Mouse (Mus musculus) neural tube, embryonic 12.5 days (tissue): ENCODE measurements at regions not wholly inside any gene's neighbourhood (a gene's known extent, or its start where the extent isn't known, plus 50 kb on each side); places are given as distances from the start of the nearest gene placed in this dataset.
A peak's percentile ranks its signal among the peaks of the same experiment; 100 is the strongest.

Experiments
- ATAC-seq: fragments of 200-750 bp; cut with Nextera tagmentation; 2 replicates; pipeline ENCODE4 v1.8.0; 2017; ENCODE audit warnings: low read depth, mild to moderate bottlenecking, moderate TSS enrichment, moderate library complexity; ENCODE audit not compliant: low FRiP score
- H3K27ac ChIP-seq: fragments of 300-500 bp; sonication (generic); 2 replicates; pipeline ENCODE4 v1.5.1; 2016
- H3K27me3 ChIP-seq: fragments of 300-500 bp; sonication (generic); replicated peaks from 2 replicates; pipeline ENCODE4 v1.6.1; 2016; ENCODE audit warnings: mild to moderate bottlenecking
- H3K36me3 ChIP-seq: fragments of 300-500 bp; sonication (generic); 2 replicates; pipeline ENCODE4 v1.6.1; 2016; ENCODE audit warnings: mild to moderate bottlenecking
- H3K4me1 ChIP-seq: fragments of 300-500 bp; sonication (generic); 2 replicates; pipeline ENCODE4 v1.6.1; 2016
- H3K4me2 ChIP-seq: fragments of 300-500 bp; sonication (generic); replicated peaks from 2 replicates; pipeline ENCODE4 v1.6.1; 2016; ENCODE audit warnings: mild to moderate bottlenecking
- H3K4me3 ChIP-seq: fragments of 300-500 bp; sonication (generic); 2 replicates; pipeline ENCODE4 v1.5.1; 2016
- H3K9ac ChIP-seq: fragments of 300-500 bp; sonication (generic); 2 replicates; pipeline ENCODE4 v1.6.1; 2016; ENCODE audit warnings: mild to moderate bottlenecking
- H3K9me3 ChIP-seq: fragments of 300-500 bp; sonication (generic); 2 replicates; pipeline ENCODE4 v1.6.1; 2016; ENCODE audit warnings: mild to moderate bottlenecking
- WGBS: fragments of 180-500 bp; shearing (Covaris S2); methylation state at CpG from one replicate; pipeline ENCODE4 v1.1.7; 2016; 5-methylcytosine and 5-hydroxymethylcytosine counted together

- H3K4me2 ChIP-seq, result no peak overlapping the region
- H3K4me3 ChIP-seq, result no peak overlapping the region
- ATAC-seq, result peak; percentile 41; the same call in 1 of the 2 replicates
- no peak overlapping the region for H3K9ac ChIP-seq
- peaks cover 22% of the 10 kb centered on the region; the same call in 1 of the 2 replicates for H3K4me1 ChIP-seq
- H3K27ac ChIP-seq, result no peak overlapping the region
- 46% methylated on average over 6 of the region's 6 CpGs for WGBS
- no peaks in the 10 kb centered on the region for H3K36me3 ChIP-seq
- no peaks in the 10 kb centered on the region for H3K9me3 ChIP-seq
- H3K27me3 ChIP-seq, result no peaks in the 10 kb centered on the region
These were observed 224.4 kb upstream of the Pabpc6 start for GRCm38 (mm10) chr17:9893966-9894365.

- Histone ChIP-seq H3K9ac (no peak overlapping the region), H3K4me2 (no peak overlapping the region), H3K27ac (no peak overlapping the region), H3K9me3 (no peaks in the 10 kb centered on the region), H3K36me3 (no peaks in the 10 kb centered on the region), H3K27me3 (no peaks in the 10 kb centered on the region), H3K4me3 (no peak overlapping the region), H3K4me1 (peaks cover 33% of the 10 kb centered on the region)
- WGBS, result 19% methylated on average over 5 of the region's 5 CpGs
- ATAC-seq, result no peak
These were observed 223.3 kb upstream of the Pabpc6 start for GRCm38 (mm10) chr17:9892776-9893175.

- Histone ChIP-seq H3K9me3 (no peaks in the 10 kb centered on the region), H3K4me1 (peaks cover 33% of the 10 kb centered on the region), H3K9ac (no peak overlapping the region), H3K27ac (no peak overlapping the region), H3K27me3 (no peaks in the 10 kb centered on the region), H3K4me3 (no peak overlapping the region), H3K36me3 (no peaks in the 10 kb centered on the region), H3K4me2 (no peak overlapping the region)
- WGBS, result 75% methylated on average over 9 of the region's 9 CpGs
- ATAC-seq, result no peak
These were observed 222.6 kb upstream of the Pabpc6 start for GRCm38 (mm10) chr17:9892141-9892540.

GRCm38 (mm10) chr17:9888494-9888893 lies 219.0 kb upstream of the Pabpc6 start:
- peaks cover 38% of the 10 kb centered on the region for H3K4me1 ChIP-seq
- H3K4me2 ChIP-seq, result no peak overlapping the region
- H3K27me3 ChIP-seq, result no peaks in the 10 kb centered on the region
- no peak overlapping the region for H3K27ac ChIP-seq
- H3K4me3 ChIP-seq, result no peak overlapping the region
- no peaks in the 10 kb centered on the region for H3K36me3 ChIP-seq
- no peaks in the 10 kb centered on the region for H3K9me3 ChIP-seq
- no peak for ATAC-seq
- 61% methylated on average over 4 of the region's 4 CpGs for WGBS
- no peak overlapping the region for H3K9ac ChIP-seq

GRCm38 (mm10) chr17:9885110-9885509 lies 215.6 kb upstream of the Pabpc6 start:
- no peak; the same call in 1 of the 2 replicates for ATAC-seq
- H3K4me1 ChIP-seq, result peaks cover 37% of the 10 kb centered on the region
- H3K9ac ChIP-seq, result no peak overlapping the region
- no peak overlapping the region for H3K4me2 ChIP-seq
- H3K4me3 ChIP-seq, result no peak overlapping the region
- no peak overlapping the region for H3K27ac ChIP-seq
- 19% methylated on average over 7 of the region's 7 CpGs for whole genome bisulfite sequencing
- H3K9me3 ChIP-seq, result no peaks in the 10 kb centered on the region
- H3K36me3 ChIP-seq, result no peaks in the 10 kb centered on the region
- H3K27me3 ChIP-seq, result no peaks in the 10 kb centered on the region

- Histone ChIP-seq H3K36me3 (no peaks in the 10 kb centered on the region), H3K4me2 (no peak overlapping the region), H3K27ac (no peak overlapping the region), H3K27me3 (no peaks in the 10 kb centered on the region), H3K4me1 (peaks cover 28% of the 10 kb centered on the region), H3K9me3 (no peaks in the 10 kb centered on the region), H3K4me3 (no peak overlapping the region), H3K9ac (no peak overlapping the region)
- no peak for ATAC-seq
- WGBS, result 34% methylated on average over 9 of the region's 9 CpGs
These were observed 213.2 kb upstream of the Pabpc6 start for GRCm38 (mm10) chr17:9882639-9883226.

- ATAC-seq, result peak; percentile 68
- Histone ChIP-seq H3K9ac (no peak overlapping the region), H3K4me2 (no peak overlapping the region), H3K9me3 (no peaks in the 10 kb centered on the region), H3K27me3 (no peaks in the 10 kb centered on the region), H3K36me3 (no peaks in the 10 kb centered on the region), H3K27ac (0 out of 2 replicates have a peak overlapping the region, but pooled peaks have one; percentile 34), H3K4me3 (no peak overlapping the region), H3K4me1 (peaks cover 12% of the 10 kb centered on the region; the same call in 1 of the 2 replicates)
- WGBS, result 67% methylated on average over 12 of the region's 12 CpGs
These were observed 210.2 kb upstream of the Pabpc6 start for GRCm38 (mm10) chr17:9879556-9880206.

GRCm38 (mm10) chr17:9873695-9874094 lies 204.2 kb upstream of the Pabpc6 start:
- WGBS, result 71% methylated on average over 10 of the region's 10 CpGs
- H3K9me3 ChIP-seq, result no peaks in the 10 kb centered on the region
- no peaks in the 10 kb centered on the region for H3K27me3 ChIP-seq
- no peak for ATAC-seq
- H3K36me3 ChIP-seq, result no peaks in the 10 kb centered on the region
- no peak overlapping the region for H3K4me2 ChIP-seq
- H3K4me3 ChIP-seq, result no peak overlapping the region
- H3K27ac ChIP-seq, result no peak overlapping the region
- no peak overlapping the region for H3K9ac ChIP-seq
- H3K4me1 ChIP-seq, result peaks cover 2% of the 10 kb centered on the region; the same call in 1 of the 2 replicates

- Histone ChIP-seq H3K4me3 (no peak overlapping the region), H3K27me3 (no peaks in the 10 kb centered on the region), H3K9ac (no peak overlapping the region), H3K27ac (no peak overlapping the region), H3K36me3 (no peaks in the 10 kb centered on the region), H3K4me1 (peaks cover 3% of the 10 kb centered on the region; the same call in 1 of the 2 replicates), H3K4me2 (no peak overlapping the region), H3K9me3 (no peaks in the 10 kb centered on the region)
- WGBS, result 86% methylated on average over 3 of the region's 3 CpGs
- ATAC-seq, result no peak
These were observed 200.7 kb upstream of the Pabpc6 start for GRCm38 (mm10) chr17:9870237-9870636.

GRCm38 (mm10) chr17:9868747-9869281 lies 199.3 kb upstream of the Pabpc6 start:
- H3K9ac ChIP-seq, result no peak overlapping the region
- no peaks in the 10 kb centered on the region for H3K36me3 ChIP-seq
- no peak overlapping the region for H3K4me2 ChIP-seq
- H3K4me3 ChIP-seq, result no peak overlapping the region
- H3K4me1 ChIP-seq, result peaks cover 3% of the 10 kb centered on the region; the same call in 1 of the 2 replicates
- H3K9me3 ChIP-seq, result no peaks in the 10 kb centered on the region
- H3K27me3 ChIP-seq, result no peaks in the 10 kb centered on the region
- H3K27ac ChIP-seq, result no peak overlapping the region
- 86% methylated on average over 11 of the region's 11 CpGs for WGBS
- ATAC-seq, result no peak

GRCm38 (mm10) chr17:9864254-9864653 lies 194.7 kb upstream of the Pabpc6 start:
- Histone ChIP-seq H3K4me2 (no peak overlapping the region), H3K27ac (no peak overlapping the region), H3K4me1 (peaks cover 10% of the 10 kb centered on the region; the same call in 1 of the 2 replicates), H3K27me3 (no peaks in the 10 kb centered on the region), H3K9me3 (no peaks in the 10 kb centered on the region), H3K4me3 (no peak overlapping the region), H3K9ac (no peak overlapping the region), H3K36me3 (no peaks in the 10 kb centered on the region)
- WGBS, result 73% methylated on average over 10 of the region's 10 CpGs
- ATAC-seq, result no peak

- H3K9me3 ChIP-seq, result no peaks in the 10 kb centered on the region
- H3K27me3 ChIP-seq, result no peaks in the 10 kb centered on the region
- 73% methylated on average over 15 of the region's 15 CpGs for WGBS
- H3K4me2 ChIP-seq, result no peak overlapping the region
- no peak for ATAC-seq
- no peak overlapping the region for H3K27ac ChIP-seq
- no peaks in the 10 kb centered on the region for H3K36me3 ChIP-seq
- H3K4me3 ChIP-seq, result no peak overlapping the region
- no peak overlapping the region for H3K9ac ChIP-seq
- H3K4me1 ChIP-seq, result 0 out of 2 replicates have a peak, but pooled peaks cover 7% of the 10 kb centered on the region
These were observed 192.7 kb upstream of the Pabpc6 start for GRCm38 (mm10) chr17:9861923-9862854.
